ENCODE assay signal across 8 mouse cellular contexts in the genomic region with DNA sequence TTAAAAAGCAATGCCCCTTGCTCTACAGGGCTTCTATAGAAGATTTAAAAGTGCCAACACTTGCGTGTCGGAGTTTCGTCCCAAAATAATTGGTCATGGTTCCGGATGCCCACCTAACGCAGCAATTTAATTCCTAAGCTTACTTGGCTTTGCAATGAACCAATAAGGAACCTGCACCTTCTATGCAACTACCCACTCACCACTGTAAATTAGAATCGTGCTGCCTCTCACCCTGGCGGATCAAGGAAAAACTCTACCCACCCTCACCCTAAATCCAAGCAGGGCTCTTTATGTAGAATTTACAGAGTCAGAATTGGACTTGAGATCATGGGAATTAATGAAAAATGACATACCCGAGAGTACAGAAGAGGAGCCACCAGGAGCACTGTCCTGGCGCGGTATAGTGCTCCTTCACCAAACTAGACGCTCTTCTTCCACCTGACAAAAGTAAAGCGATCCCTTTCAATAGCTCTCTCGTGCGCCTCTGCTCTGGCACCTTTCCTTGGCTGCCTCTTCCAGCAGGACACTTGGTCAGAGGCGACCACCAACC. TPM values are rescaled to one million over a fixed set of nuclear protein-coding genes. Genes with fewer than 3 reads are reported as not detected.
A peak's percentile ranks its signal among the peaks of the same experiment; 100 is the strongest.
DNase-seq lines count a peak whose midpoint lies in the region; ATAC-seq and TF ChIP-seq lines count a peak whose summit lies in the region.

No protein-coding gene starts in this region.

- H3K4me3 ChIP-seq in heart, embryonic 12.5 days, result peak overlapping the region; percentile 66
- H3K4me3 ChIP-seq in ES-E14 (ENCODE audit: insufficient read depth in 1 of 2, low read depth in 1 of 2, low read length in 2 of 2, poor library complexity in 1 of 2, severe bottlenecking in 1 of 2), result peak overlapping the region; percentile 85 to 97
- H3K4me3 ChIP-seq in forebrain, embryonic 15.5 days, result peak overlapping the region; percentile 89
- peak overlapping the region; percentile 83 to 96 for H3K4me3 ChIP-seq in liver, embryonic 14.5 days (ENCODE audit: insufficient read depth in 1 of 2, low read depth in 2 of 2, low read length in 2 of 2)

- peaks cover 35% of the 10 kb centered on the region for H3K36me3 ChIP-seq in heart, embryonic 12.5 days
- peaks cover 4% of the 10 kb centered on the region for H3K36me3 ChIP-seq in ES-E14 (ENCODE audit: control insufficient read depth, insufficient read depth, low read length, poor library complexity, severe bottlenecking)
- peaks cover 9% of the 10 kb centered on the region for H3K36me3 ChIP-seq in forebrain, embryonic 15.5 days
- H3K36me3 ChIP-seq in liver, embryonic 14.5 days (replicated peaks; ENCODE audit: control insufficient read depth, insufficient read depth, low read depth), result no peaks in the 10 kb centered on the region; the same call in 1 of the 2 replicates

- H3K9me3 ChIP-seq in heart, embryonic 12.5 days (replicated peaks), result no peaks in the 10 kb centered on the region
- H3K9me3 ChIP-seq in ES-E14 (ENCODE audit: control insufficient read depth, insufficient read depth, low read depth, low read length), result no peaks in the 10 kb centered on the region; the same call in 1 of the 2 replicates
- no peaks in the 10 kb centered on the region for H3K9me3 ChIP-seq in forebrain, embryonic 15.5 days
- H3K9me3 ChIP-seq in liver, embryonic 14.5 days (ENCODE audit: control insufficient read depth, low read length), result no peaks in the 10 kb centered on the region

- ATAC-seq in heart, embryonic 12.5 days (ENCODE audit: insufficient number of reproducible peaks, low FRiP score), result peak; percentile 77
- peak; percentile 39 for ATAC-seq in forebrain, embryonic 15.5 days (replicated peaks)
- peak; percentile 61 for ATAC-seq in liver, embryonic 14.5 days (ENCODE audit: insufficient read depth)

- peak overlapping the region; percentile 87 for H3K9ac ChIP-seq in heart, embryonic 12.5 days
- H3K9ac ChIP-seq in ES-E14 (ENCODE audit: insufficient read depth, low read depth, low read length, poor library complexity, severe bottlenecking), result peak overlapping the region; percentile 99
- peak overlapping the region; percentile 99 for H3K9ac ChIP-seq in forebrain, embryonic 15.5 days (replicated peaks)
- peak overlapping the region; percentile 86 for H3K9ac ChIP-seq in liver, embryonic 14.5 days (replicated peaks)

- peak overlapping the region; percentile 83 for H3K27ac ChIP-seq in heart, embryonic 12.5 days (ENCODE audit: poor library complexity, severe bottlenecking)
- peak overlapping the region; percentile 81 for H3K27ac ChIP-seq in ES-E14 (ENCODE audit: insufficient read depth, low read depth, low read length, poor library complexity, severe bottlenecking)
- H3K27ac ChIP-seq in forebrain, embryonic 15.5 days (replicated peaks), result peak overlapping the region; percentile 87
- peak overlapping the region; percentile 44 for H3K27ac ChIP-seq in liver, embryonic 14.5 days

- no peak for TF ChIP-seq CTCF in liver, embryonic 14.5 days (IDR thresholded peaks at IDR 0.05; ENCODE audit: low read depth)

- WGBS in heart, embryonic 12.5 days, result 4% methylated on average over 15 of the region's 15 CpGs
- 3% methylated on average over 15 of the region's 15 CpGs for WGBS in forebrain, embryonic 15.5 days
- WGBS in liver, embryonic 14.5 days (ENCODE audit: insufficient replicate concordance), result 3% methylated on average over 15 of the region's 15 CpGs

- in situ Hi-C loops in ES-E14 (cut with MboI; ENCODE audit: low sequenced_read_pairs in 2 of 2, unreplicated experiment in 2 of 2), result no loop called here

- no peaks in the 10 kb centered on the region for H3K27me3 ChIP-seq in heart, embryonic 12.5 days (replicated peaks)
- no peaks in the 10 kb centered on the region for H3K27me3 ChIP-seq in forebrain, embryonic 15.5 days
- no peaks in the 10 kb centered on the region for H3K27me3 ChIP-seq in liver, embryonic 14.5 days (ENCODE audit: control insufficient read depth, insufficient read depth, low read length)

- no peak for TF ChIP-seq EP300 in liver, embryonic 14.5 days (IDR thresholded peaks at IDR 0.05; ENCODE audit: low read depth)

- H3K4me2 ChIP-seq in heart, embryonic 12.5 days, result peak overlapping the region; percentile 91
- peak overlapping the region; percentile 67 for H3K4me2 ChIP-seq in forebrain, embryonic 15.5 days (replicated peaks)
- peak overlapping the region; percentile 90 for H3K4me2 ChIP-seq in liver, embryonic 14.5 days (ENCODE audit: low read depth)

- peaks cover 13% of the 10 kb centered on the region for H3K4me1 ChIP-seq in heart, embryonic 12.5 days (replicated peaks)
- no peaks in the 10 kb centered on the region for H3K4me1 ChIP-seq in ES-E14 (ENCODE audit: control insufficient read depth in 2 of 2, insufficient read depth in 2 of 2, low read length in 2 of 2, poor library complexity in 1 of 2)
- peaks cover 28% of the 10 kb centered on the region for H3K4me1 ChIP-seq in forebrain, embryonic 15.5 days
- peaks cover 13% of the 10 kb centered on the region in 2 experiments for H3K4me1 ChIP-seq in liver, embryonic 14.5 days (replicated peaks; ENCODE audit: control insufficient read depth in 2 of 2, insufficient read depth in 2 of 2, low read length in 1 of 2)

- no peak for DNase-seq in heart, adult 11 months
- no peak for DNase-seq in ES-E14 (ENCODE audit: low read depth, low spot score)
- peak in 1 of 3 experiments; percentile 22 for DNase-seq in liver, embryonic 14.5 days (ENCODE audit: low read depth in 3 of 3, low spot score in 3 of 3)
- DNase-seq in embryo, embryonic 10.5 days (ENCODE audit: low spot score), result no peak
- DNase-seq in layer of hippocampus, adult 9-11 months, result no peak
- no peak for DNase-seq in gastrocnemius, adult 8-10 months (ENCODE audit: low spot score in 2 of 2)

TF ChIP-seq in ES-E14, 5 proteins besides CTCF, POLR2A, EP300 and RAD21:
- TF ChIP-seq HCFC1 (IDR thresholded peaks at IDR 0.05; ENCODE audit: borderline replicate concordance, insufficient read depth, low read length), result no peak
- no peak for TF ChIP-seq ZC3H11A (IDR thresholded peaks at IDR 0.05; ENCODE audit: borderline replicate concordance, low read depth, low read length)
- no peak for TF ChIP-seq MAFK (IDR thresholded peaks at IDR 0.05; ENCODE audit: insufficient read depth, low read depth, low read length)
- no peak for TF ChIP-seq ZNF384 (IDR thresholded peaks at IDR 0.05; ENCODE audit: low read depth, low read length)
- TF ChIP-seq CHD2 (IDR thresholded peaks at IDR 0.05; ENCODE audit: low read depth, low read length), result no peak
TF ChIP-seq in ES-E14: peak in this region for 0.

RNA-seq across cellular contexts. Expression of a gene that starts 0.4 kb away (rescaled TPM):
- 37.4 and 37.5 TPM in 2 replicates for polyA plus RNA-seq in heart, embryonic 12.5 days (2016; fragmentation: Nextera tagmentation; extraction: Ambion mirVana)
- total RNA-seq in ES-E14 (2012; rRNA removed), result 35.1 and 53.5 TPM in 2 replicates
- 50.1 and 54.9 TPM in 2 replicates for polyA plus RNA-seq in forebrain, embryonic 15.5 days (2015; fragmentation: Nextera tagmentation; extraction: Ambion mirVana)
- polyA plus RNA-seq in liver, embryonic 14.5 days (2012; rRNA removed), result 12.4 and 15.6 TPM in 2 replicates
- polyA plus RNA-seq in liver, embryonic 14.5 days (2014; fragmentation: Nextera tagmentation; extraction: Ambion mirVana), result 25.8 and 28.9 TPM in 2 replicates
- 10 to 100 TPM; 35.1 to 40.1 (median 37.5) TPM for total RNA-seq in gastrocnemius, adult 8-10 months (2022)

RNA-seq across cellular contexts. Expression of a gene that starts 0.4 kb away (rescaled TPM):
- 25.7 and 29.2 TPM in 2 replicates for polyA plus RNA-seq in heart, embryonic 12.5 days (2016; fragmentation: Nextera tagmentation; extraction: Ambion mirVana)
- total RNA-seq in ES-E14 (2012; rRNA removed), result 18.0 and 19.6 TPM in 2 replicates
- 42.3 and 43.3 TPM in 2 replicates for polyA plus RNA-seq in forebrain, embryonic 15.5 days (2015; fragmentation: Nextera tagmentation; extraction: Ambion mirVana)
- 6.6 and 7.4 TPM in 2 replicates for polyA plus RNA-seq in liver, embryonic 14.5 days (2012; rRNA removed)
- polyA plus RNA-seq in liver, embryonic 14.5 days (2014; fragmentation: Nextera tagmentation; extraction: Ambion mirVana), result 6.8 and 8.2 TPM in 2 replicates
- 10 to 100 TPM; 18.9 to 22.9 (median 21.4) TPM for total RNA-seq in gastrocnemius, adult 8-10 months (2022)

RNA-seq across cellular contexts. Expression of a gene that starts 41.2 kb away (rescaled TPM):
- polyA plus RNA-seq in heart, embryonic 12.5 days (2016; fragmentation: Nextera tagmentation; extraction: Ambion mirVana), result 97.6 and 99.1 TPM in 2 replicates
- total RNA-seq in ES-E14 (2012; rRNA removed), result 54.4 and 72.4 TPM in 2 replicates
- 186 and 196 TPM in 2 replicates for polyA plus RNA-seq in forebrain, embryonic 15.5 days (2015; fragmentation: Nextera tagmentation; extraction: Ambion mirVana)
- polyA plus RNA-seq in liver, embryonic 14.5 days (2012; rRNA removed), result 30.0 and 76.3 TPM in 2 replicates
- polyA plus RNA-seq in liver, embryonic 14.5 days (2014; fragmentation: Nextera tagmentation; extraction: Ambion mirVana), result 94.5 and 103 TPM in 2 replicates
- 10 to 100 TPM in 3 of 4 experiments, 1 to 10 TPM in 1; 8.8 to 12.0 (median 11.3) TPM for total RNA-seq in gastrocnemius, adult 8-10 months (2022)

RNA-seq across cellular contexts. Expression of a gene that starts 45.9 kb away (rescaled TPM):
- 87.0 and 88.7 TPM in 2 replicates for polyA plus RNA-seq in heart, embryonic 12.5 days (2016; fragmentation: Nextera tagmentation; extraction: Ambion mirVana)
- total RNA-seq in ES-E14 (2012; rRNA removed), result 95.4 and 96.3 TPM in 2 replicates
- 55.8 and 58.2 TPM in 2 replicates for polyA plus RNA-seq in forebrain, embryonic 15.5 days (2015; fragmentation: Nextera tagmentation; extraction: Ambion mirVana)
- polyA plus RNA-seq in liver, embryonic 14.5 days (2012; rRNA removed), result 19.0 and 22.9 TPM in 2 replicates
- 58.1 and 61.0 TPM in 2 replicates for polyA plus RNA-seq in liver, embryonic 14.5 days (2014; fragmentation: Nextera tagmentation; extraction: Ambion mirVana)
- total RNA-seq in gastrocnemius, adult 8-10 months (2022), result 10 to 100 TPM; 50.4 to 57.5 (median 51.0) TPM

RNA-seq across cellular contexts. Expression of a gene that starts 53.0 kb away (rescaled TPM):
- polyA plus RNA-seq in heart, embryonic 12.5 days (2016; fragmentation: Nextera tagmentation; extraction: Ambion mirVana), result 10.9 and 16.4 TPM in 2 replicates
- total RNA-seq in ES-E14 (2012; rRNA removed), result 9.4 and 13.7 TPM in 2 replicates
- 16.8 and 18.1 TPM in 2 replicates for polyA plus RNA-seq in forebrain, embryonic 15.5 days (2015; fragmentation: Nextera tagmentation; extraction: Ambion mirVana)
- 5.1 and 6.1 TPM in 2 replicates for polyA plus RNA-seq in liver, embryonic 14.5 days (2012; rRNA removed)
- 2.6 and 4.8 TPM in 2 replicates for polyA plus RNA-seq in liver, embryonic 14.5 days (2014; fragmentation: Nextera tagmentation; extraction: Ambion mirVana)
- 10 to 100 TPM; 27.8 to 32.6 (median 28.4) TPM for total RNA-seq in gastrocnemius, adult 8-10 months (2022)
